Mouse (Mus musculus) naive thymus-derived CD4-positive, alpha-beta T cell, adult 2 months (primary cell): ENCODE measurements around the gene Cers6.

Source experiments
- DNase-seq: peaks from one replicate; pipeline ENCODE4 v3.0.0-alpha.2; 2011; ENCODE audit warnings: low read depth

The Cers6 gene

DNA sequence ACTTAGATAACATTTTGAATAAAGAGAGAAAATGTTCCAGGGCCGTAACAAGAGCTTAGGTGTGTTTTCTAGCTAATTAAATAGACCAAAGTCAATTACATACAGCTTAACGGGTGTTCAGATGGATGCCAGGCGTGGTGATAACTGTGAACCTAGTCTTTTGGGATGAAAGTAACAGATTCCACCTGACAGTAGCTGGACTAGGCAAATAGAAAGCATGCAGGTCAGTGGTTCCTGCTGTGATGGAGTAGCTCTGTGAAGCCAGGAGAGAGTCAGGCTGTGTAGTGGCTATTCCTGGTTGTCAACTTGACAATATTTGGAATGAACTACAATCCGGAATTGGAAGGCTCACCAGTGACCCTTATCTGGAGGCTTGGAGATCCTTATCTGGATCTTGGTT, 56.3 kb downstream of the Cers6 start:
- DNase-seq = no peak

DNA sequence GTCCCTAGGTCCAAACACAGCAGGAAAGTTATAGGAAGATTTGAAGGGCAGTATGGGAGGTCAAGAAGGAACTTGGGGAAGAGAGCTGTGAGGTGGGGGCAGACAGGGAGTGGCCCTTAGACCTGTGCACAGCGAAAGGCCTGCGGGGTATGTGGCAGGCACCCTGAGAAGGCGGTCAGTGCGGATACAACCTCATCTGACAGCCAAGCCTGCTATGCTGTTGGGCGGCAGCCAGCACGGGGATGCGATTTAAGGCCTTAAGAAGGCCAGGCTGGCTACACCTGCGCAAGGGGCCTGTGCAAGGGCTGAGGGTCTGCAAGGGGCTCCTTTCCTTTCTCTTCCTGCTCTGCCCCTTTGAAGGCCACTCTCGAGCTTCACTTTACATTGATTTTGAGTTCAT, 63.1 kb downstream of the Cers6 start:
- no peak for DNase-seq

DNA sequence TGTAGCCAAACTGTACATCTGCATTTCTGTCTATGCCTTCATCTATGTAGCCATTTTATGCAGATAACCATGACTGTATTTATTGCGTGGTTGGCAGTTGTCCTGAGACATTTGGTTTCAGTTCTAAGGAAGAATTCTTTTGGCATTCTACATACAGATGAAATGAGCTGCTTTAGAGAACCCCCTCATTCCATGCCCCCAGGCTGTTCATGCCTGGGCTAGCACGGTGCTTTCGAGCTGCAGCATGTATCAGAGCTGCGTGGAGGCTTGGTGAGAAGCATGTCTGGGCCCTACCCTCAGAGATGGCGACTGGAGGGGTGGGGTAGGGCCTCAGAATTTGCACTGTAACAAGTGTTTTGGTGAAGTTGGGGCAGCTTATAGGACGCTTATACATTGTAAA, 64.3 kb downstream of the Cers6 start:
- DNase-seq = no peak

DNA sequence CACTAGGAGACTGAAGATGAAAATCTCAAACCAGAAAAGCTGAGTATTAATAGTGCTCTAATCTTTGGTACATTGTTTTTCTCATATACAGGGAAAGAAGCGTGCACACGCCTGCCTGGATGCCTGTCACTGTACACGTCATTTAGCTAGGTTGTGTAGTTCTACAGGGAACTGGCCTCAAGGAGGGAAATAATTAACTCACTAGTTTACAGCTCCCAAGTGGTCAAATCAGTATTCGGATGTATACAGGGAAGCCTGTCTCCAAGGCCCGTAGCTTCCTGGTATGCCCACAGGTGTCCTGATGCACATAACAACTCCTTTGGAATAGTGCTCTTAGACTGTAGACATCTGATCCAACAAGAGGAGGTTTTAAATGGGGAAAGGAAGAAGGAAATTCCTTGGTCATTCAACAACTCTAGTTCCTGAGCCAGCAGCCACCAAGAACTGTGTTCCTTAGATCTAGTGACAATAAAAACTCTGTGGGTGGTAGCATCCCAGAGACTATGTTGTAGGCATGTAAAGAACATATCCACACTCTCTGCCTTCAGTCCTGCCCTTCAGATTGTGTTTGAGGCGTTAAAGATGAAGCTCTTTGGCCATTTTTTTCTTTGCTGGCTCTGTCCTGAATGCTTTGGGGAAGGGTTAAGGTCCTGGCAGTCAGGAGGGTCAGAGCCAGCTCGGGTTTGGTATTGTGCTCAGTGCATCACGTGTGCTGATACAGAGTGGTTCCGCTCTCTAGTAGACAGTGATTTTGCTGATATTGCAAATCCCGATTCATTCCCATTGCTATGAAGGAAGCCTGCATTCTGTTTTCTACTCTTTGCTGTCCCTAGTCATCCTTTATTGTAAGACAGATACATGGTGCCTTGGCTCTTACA, 65.9 kb downstream of the Cers6 start:
- DNase-seq = no peak

DNA sequence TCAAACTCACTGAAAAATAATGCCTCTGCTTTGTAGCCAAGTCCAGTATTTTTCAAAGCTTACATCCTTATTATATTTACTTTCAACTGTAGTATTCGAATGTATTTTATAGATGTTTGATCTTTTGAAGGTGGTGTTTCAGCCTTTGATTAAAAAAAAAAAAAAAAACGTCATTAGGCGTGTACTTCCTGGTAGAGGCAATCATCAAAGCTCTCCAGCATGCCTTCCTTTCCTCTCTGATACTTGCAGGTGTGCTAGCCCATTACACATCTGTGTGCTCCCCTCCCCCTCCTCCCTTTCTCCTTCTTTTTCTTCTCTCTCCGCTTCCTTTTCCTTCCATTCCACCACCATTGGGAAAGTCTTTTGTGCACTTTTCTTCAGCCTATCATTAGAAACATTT, 71.0 kb downstream of the Cers6 start:
- DNase-seq = no peak

- no peak for DNase-seq
These were observed 71.4 kb downstream of the Cers6 start for GRCm38 (mm10) chr2:68932656-68933055.

DNA sequence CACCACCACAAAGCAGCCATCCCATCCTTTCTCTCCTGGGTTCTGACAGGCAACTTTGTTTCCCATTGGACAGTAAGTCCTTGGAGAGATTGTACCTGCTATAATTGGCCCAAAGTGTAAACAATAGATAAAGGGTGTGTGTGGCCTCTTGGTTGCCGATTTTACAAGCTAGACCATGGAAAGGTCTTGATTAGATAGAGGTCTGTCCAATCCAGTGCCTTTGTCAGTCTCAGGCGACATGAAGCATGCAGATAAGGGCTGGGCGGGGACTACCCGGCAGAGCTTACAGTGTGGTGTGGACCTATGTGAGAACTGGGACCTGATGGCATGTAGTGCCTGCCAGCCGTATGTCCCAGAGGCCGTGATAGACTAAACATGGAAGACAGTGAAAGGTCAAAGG, 73.4 kb downstream of the Cers6 start:
- no peak for DNase-seq

DNA sequence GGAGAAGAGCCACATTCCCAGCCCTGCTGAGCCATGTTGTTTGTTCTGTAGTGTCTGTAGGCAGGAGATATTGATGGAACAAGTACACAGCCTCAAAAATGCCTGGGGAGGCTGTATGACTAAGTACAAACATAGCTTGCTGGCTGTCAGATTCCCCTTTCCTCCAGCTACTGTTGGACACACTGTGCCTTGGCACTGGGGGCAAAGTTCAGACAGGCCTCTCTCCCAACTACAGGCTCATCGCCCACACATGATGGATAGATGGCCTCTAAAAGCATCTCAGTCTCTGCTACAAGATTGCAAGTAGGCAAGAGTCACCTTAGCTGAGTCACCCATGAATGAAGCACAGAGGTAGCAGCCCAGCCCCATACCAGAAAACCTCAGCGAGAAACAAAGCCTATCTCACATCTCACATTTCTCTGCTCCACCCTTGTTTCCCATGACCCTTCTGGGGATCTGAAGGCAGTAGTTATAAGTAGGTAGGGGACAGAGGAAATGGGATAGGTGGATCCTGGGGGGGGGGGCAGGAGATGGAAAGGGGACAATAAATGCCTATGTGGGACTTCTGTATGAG, 74.6 kb downstream of the Cers6 start:
- no peak for DNase-seq

- DNase-seq = no peak
These were observed 75.5 kb downstream of the Cers6 start for GRCm38 (mm10) chr2:68936773-68937172.

DNA sequence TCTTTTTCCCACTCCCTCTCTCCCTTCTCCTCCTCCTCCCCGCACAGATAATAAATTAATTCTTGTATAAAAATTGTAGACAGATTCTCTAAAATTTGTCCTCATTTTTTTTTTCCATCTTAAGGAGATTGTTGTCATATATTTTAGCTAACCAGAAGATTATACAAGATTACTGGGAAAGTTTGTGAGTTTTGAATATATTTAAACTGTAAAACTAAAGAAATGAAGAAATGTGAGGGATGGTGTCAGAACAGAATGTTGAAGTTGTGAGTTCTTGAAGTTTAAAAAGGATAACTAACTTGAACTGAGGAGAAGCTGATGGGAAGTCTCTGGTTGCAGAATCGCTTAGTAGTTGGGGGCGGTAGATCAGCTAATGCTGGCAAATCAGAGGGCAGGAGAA, 76.6 kb downstream of the Cers6 start:
- no peak for DNase-seq

GRCm38 (mm10) chr2:68944898-68945297, 83.7 kb downstream of the Cers6 start:
- DNase-seq = no peak

GRCm38 (mm10) chr2:68945976-68946375, 84.7 kb downstream of the Cers6 start:
- DNase-seq = no peak

GRCm38 (mm10) chr2:68946819-68947218, 85.6 kb downstream of the Cers6 start:
- DNase-seq = no peak

DNA sequence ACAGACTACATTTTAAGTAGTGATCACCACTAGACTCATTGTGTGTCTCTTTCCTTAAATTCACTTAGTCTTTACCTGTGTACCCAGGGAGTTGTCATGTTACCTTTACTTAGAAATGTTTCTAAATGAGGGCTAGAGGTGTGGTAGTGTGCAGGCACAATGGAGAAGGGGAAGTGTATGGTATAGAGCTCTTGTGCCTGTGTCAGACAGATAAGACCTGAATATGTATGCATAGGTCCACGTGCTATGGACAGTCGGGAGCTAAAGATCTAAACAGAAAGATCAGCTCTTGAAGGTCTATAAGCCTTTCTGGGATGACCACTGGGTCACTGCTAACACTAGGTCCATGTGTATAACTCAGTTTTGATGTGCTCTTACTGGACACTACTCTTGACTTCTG, 87.9 kb downstream of the Cers6 start:
- no peak for DNase-seq

DNA sequence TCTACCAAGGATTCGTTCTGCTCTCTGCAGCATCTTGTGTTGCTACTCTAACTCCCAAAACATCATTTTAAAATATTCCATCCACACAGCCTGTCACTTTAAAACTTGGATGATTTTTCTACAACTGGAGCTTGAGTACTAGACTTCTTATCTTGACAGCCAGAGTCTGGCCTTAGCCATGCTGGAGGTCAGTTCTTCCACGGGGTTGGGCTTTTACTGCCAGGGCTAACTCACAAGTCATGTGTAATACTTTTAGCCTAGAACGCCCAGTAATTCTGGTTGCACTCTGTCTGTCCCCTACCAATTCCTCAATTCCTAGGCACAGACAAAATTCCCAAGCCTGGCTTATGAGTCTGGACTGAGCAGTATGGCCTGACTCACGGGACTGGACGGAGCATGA, 88.5 kb downstream of the Cers6 start:
- no peak for DNase-seq

- DNase-seq = no peak
These were observed 90.5 kb downstream of the Cers6 start for GRCm38 (mm10) chr2:68951706-68952105.

GRCm38 (mm10) chr2:68953688-68954087, 92.4 kb downstream of the Cers6 start:
- no peak for DNase-seq

- no peak for DNase-seq
These were observed 94.3 kb downstream of the Cers6 start for GRCm38 (mm10) chr2:68955496-68955895.

GRCm38 (mm10) chr2:68956146-68956545, 94.9 kb downstream of the Cers6 start:
- no peak for DNase-seq

- peak; percentile 60 for DNase-seq
These were observed 96.6 kb downstream of the Cers6 start for GRCm38 (mm10) chr2:68957831-68958230.

- no peak for DNase-seq
These were observed 98.3 kb downstream of the Cers6 start for GRCm38 (mm10) chr2:68959573-68959972.

DNA sequence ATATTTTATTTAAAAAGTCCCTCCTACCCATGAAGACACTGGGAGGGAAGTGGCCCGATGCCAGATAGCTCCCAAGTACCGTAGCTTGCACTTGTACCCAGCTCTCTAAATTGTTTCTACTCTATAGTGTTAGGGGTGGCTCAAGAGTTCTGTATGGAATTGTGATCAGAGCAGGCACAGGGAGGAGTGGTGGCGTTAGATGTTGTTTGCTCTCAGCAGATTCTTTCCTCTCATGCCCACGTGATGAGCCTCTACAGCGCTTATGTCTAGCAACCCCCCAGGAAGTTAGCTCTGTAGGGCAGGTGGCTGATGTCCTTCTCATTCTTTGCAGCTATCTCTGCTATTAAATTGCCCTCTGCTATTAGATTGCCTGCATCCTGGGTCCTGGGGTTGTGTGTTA, 98.8 kb downstream of the Cers6 start:
- DNase-seq = peak; percentile 79

GRCm38 (mm10) chr2:68960620-68961019, 99.4 kb downstream of the Cers6 start:
- DNase-seq = no peak

DNA sequence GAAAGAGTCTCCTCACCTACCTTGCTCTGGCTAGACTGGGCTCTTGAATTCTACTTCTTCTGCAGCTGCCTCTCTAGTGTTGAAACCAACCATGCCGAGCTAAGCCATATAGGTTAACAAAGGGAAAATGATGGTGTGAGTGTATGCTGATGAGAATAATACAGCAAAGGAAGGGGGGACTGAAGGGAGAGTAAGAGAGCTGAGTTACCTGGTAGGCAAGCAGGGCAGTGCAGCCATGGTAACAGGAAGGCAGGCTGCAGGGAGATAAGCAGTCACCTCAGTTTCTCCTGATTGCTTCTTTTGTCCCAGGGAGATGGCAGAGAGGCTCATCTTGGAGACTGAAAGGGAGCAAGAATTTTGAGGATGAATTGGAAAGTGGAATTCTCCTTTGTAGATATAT, 105.1 kb downstream of the Cers6 start:
- DNase-seq = no peak
